Mouse (Mus musculus): ENCODE data around the gene Actg2. TPM values are rescaled to one million over a fixed set of nuclear protein-coding genes. Genes with fewer than 3 reads are reported as not detected.

The Actg2 gene
- polyA plus RNA-seq, 1 experiment from 2014 or later = 1,372 TPM

DNA sequence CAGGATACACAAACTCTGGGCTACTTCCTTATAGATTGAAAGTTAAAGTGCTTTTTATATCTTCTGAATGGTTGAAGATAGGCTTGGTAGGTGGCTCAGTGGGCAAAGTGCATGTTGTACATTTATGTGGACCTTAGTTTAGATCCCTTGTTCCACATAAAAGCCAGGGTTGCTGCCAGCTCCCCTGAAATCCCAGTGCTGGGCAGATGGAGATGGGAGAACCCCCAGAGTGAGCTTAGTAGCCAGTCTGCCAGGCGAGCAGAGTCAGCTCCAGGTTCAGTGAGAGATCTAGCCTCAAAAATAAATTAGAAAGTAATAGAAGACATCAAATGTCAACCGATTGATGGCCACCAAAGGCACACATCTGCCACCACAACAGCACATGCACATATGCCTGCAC lies 3.5 kb downstream of the Actg2 start:
- H3K4me3 ChIP-seq (ENCODE audit: low read depth, low read length) = peak overlapping the region; percentile 9; the same call in 1 of the 2 replicates

DNA sequence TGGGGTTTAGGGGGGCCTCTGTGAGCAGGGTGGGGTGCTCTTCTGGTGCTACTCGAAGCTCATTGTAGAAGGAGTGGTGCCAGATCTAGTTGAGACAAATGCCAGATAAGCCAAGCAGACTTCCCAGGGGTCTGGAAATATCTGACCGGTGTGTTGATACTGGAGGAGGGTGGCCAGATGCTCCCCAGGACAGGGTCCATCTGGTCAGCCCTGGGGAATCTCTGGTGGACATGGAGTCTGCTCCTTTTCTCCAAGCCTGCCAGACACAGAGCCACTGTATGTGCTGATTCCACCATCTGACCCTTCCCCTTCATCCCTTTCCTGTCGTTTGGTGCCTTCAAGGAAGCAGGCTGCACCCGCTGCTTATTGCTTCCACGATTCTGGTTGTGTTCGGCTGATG lies 12.9 kb downstream of the Actg2 start:
- no peak overlapping the region for H3K4me3 ChIP-seq (ENCODE audit: low read depth, low read length)
- no peaks in the 10 kb centered on the region for H3K4me1 ChIP-seq (ENCODE audit: control insufficient read depth, insufficient read depth, low read length)
- H3K27me3 ChIP-seq (ENCODE audit: control insufficient read depth, insufficient read depth, low read length) = no peaks in the 10 kb centered on the region
- no peaks in the 10 kb centered on the region for H3K9me3 ChIP-seq (ENCODE audit: control insufficient read depth, low read depth, low read length)
- no peak for ATAC-seq (ENCODE audit: insufficient number of reproducible peaks, insufficient read depth, low FRiP score, low read depth)
- H3K4me2 ChIP-seq (replicated peaks; ENCODE audit: low read depth, low read length) = no peak overlapping the region
- no peaks in the 10 kb centered on the region for H3K36me3 ChIP-seq (ENCODE audit: control insufficient read depth, insufficient read depth, low read length)
- H3K9ac ChIP-seq (replicated peaks; ENCODE audit: low read depth, low read length) = no peak overlapping the region
- 26% methylated on average over 6 of the region's 6 CpGs for WGBS
- H3K27ac ChIP-seq (ENCODE audit: low read length) = no peak overlapping the region

More for the DNA sequence above, 3.5 kb downstream of the Actg2 start:
- no peaks in the 10 kb centered on the region for H3K27me3 ChIP-seq (ENCODE audit: control insufficient read depth, insufficient read depth, low read length)
- no peaks in the 10 kb centered on the region; the same call in 1 of the 2 replicates for H3K4me1 ChIP-seq (ENCODE audit: control insufficient read depth, insufficient read depth, low read length)
- H3K4me2 ChIP-seq (replicated peaks; ENCODE audit: low read depth, low read length) = peak overlapping the region; percentile 26; the same call in 1 of the 2 replicates
- no peak overlapping the region for H3K9ac ChIP-seq (replicated peaks; ENCODE audit: low read depth, low read length)
- 69% methylated on average over 2 of the region's 2 CpGs for WGBS
- no peaks in the 10 kb centered on the region for H3K9me3 ChIP-seq (ENCODE audit: control insufficient read depth, low read depth, low read length)
- no peak for ATAC-seq (ENCODE audit: insufficient number of reproducible peaks, insufficient read depth, low FRiP score, low read depth)
- no peak overlapping the region for H3K27ac ChIP-seq (ENCODE audit: low read length)
- no peaks in the 10 kb centered on the region for H3K36me3 ChIP-seq (ENCODE audit: control insufficient read depth, insufficient read depth, low read length)

DNA sequence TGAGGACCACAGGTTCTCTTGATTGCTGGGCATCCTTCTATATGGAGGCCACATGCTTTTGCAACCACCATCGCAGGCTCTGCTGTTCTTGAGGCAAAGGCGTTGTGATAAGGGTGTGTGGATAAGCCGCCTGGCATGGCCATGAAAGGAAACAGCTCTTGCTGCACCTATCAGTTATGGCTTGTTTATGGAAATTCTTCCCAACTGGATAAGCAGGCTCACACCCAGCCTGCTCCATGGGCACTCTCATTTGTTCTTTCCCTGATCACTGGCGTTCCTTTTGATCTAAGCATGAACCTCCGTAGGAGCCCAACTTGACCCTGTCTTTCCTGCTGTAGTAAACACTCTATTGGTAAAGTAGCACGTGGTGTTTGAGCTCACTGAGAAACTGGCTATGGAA lies 14.3 kb downstream of the Actg2 start:
- Histone ChIP-seq H3K4me1 (ENCODE audit: control insufficient read depth, insufficient read depth, low read length) (no peaks in the 10 kb centered on the region), H3K36me3 (ENCODE audit: control insufficient read depth, insufficient read depth, low read length) (no peaks in the 10 kb centered on the region), H3K9me3 (ENCODE audit: control insufficient read depth, low read depth, low read length) (no peaks in the 10 kb centered on the region), H3K27ac (ENCODE audit: low read length) (no peak overlapping the region), H3K4me2 (replicated peaks; ENCODE audit: low read depth, low read length) (no peak overlapping the region), H3K4me3 (ENCODE audit: low read depth, low read length) (no peak overlapping the region), H3K27me3 (ENCODE audit: control insufficient read depth, insufficient read depth, low read length) (no peaks in the 10 kb centered on the region), H3K9ac (replicated peaks; ENCODE audit: low read depth, low read length) (no peak overlapping the region)
- 57% methylated on average over 6 of the region's 6 CpGs for WGBS
- no peak for ATAC-seq (ENCODE audit: insufficient number of reproducible peaks, insufficient read depth, low FRiP score, low read depth)

- H3K27ac ChIP-seq (ENCODE audit: low read length) = no peak overlapping the region
- H3K27me3 ChIP-seq (ENCODE audit: control insufficient read depth, insufficient read depth, low read length) = no peaks in the 10 kb centered on the region
- H3K9ac ChIP-seq (replicated peaks; ENCODE audit: low read depth, low read length) = no peak overlapping the region
- no peak overlapping the region for H3K4me2 ChIP-seq (replicated peaks; ENCODE audit: low read depth, low read length)
- WGBS = 80% methylated on average over 3 of the region's 3 CpGs
- no peaks in the 10 kb centered on the region for H3K4me1 ChIP-seq (ENCODE audit: control insufficient read depth, insufficient read depth, low read length)
- ATAC-seq (ENCODE audit: insufficient number of reproducible peaks, insufficient read depth, low FRiP score, low read depth) = no peak
- no peaks in the 10 kb centered on the region for H3K9me3 ChIP-seq (ENCODE audit: control insufficient read depth, low read depth, low read length)
- H3K4me3 ChIP-seq (ENCODE audit: low read depth, low read length) = no peak overlapping the region
- H3K36me3 ChIP-seq (ENCODE audit: control insufficient read depth, insufficient read depth, low read length) = no peaks in the 10 kb centered on the region
Observed at GRCm38 (mm10) chr6:83518637-83519036, 17.4 kb downstream of the Actg2 start.

- WGBS = 75% methylated on average over 3 of the region's 3 CpGs
- no peaks in the 10 kb centered on the region for H3K36me3 ChIP-seq (ENCODE audit: control insufficient read depth, insufficient read depth, low read length)
- H3K9ac ChIP-seq (replicated peaks; ENCODE audit: low read depth, low read length) = no peak overlapping the region
- no peaks in the 10 kb centered on the region for H3K9me3 ChIP-seq (ENCODE audit: control insufficient read depth, low read depth, low read length)
- no peaks in the 10 kb centered on the region for H3K4me1 ChIP-seq (ENCODE audit: control insufficient read depth, insufficient read depth, low read length)
- H3K27me3 ChIP-seq (ENCODE audit: control insufficient read depth, insufficient read depth, low read length) = no peaks in the 10 kb centered on the region
- no peak overlapping the region for H3K4me2 ChIP-seq (replicated peaks; ENCODE audit: low read depth, low read length)
- no peak overlapping the region for H3K27ac ChIP-seq (ENCODE audit: low read length)
- no peak overlapping the region for H3K4me3 ChIP-seq (ENCODE audit: low read depth, low read length)
- no peak for ATAC-seq (ENCODE audit: insufficient number of reproducible peaks, insufficient read depth, low FRiP score, low read depth)
Observed at GRCm38 (mm10) chr6:83515172-83515571, 20.9 kb downstream of the Actg2 start.

- peak; percentile 20; the same call in 1 of the 2 replicates for ATAC-seq (ENCODE audit: insufficient number of reproducible peaks, insufficient read depth, low FRiP score, low read depth)
- Histone ChIP-seq H3K27ac (ENCODE audit: low read length) (no peak overlapping the region), H3K4me3 (ENCODE audit: low read depth, low read length) (no peak overlapping the region), H3K9me3 (ENCODE audit: control insufficient read depth, low read depth, low read length) (no peaks in the 10 kb centered on the region), H3K9ac (replicated peaks; ENCODE audit: low read depth, low read length) (0 out of 2 replicates have a peak overlapping the region, but pooled peaks have one; percentile 14), H3K36me3 (ENCODE audit: control insufficient read depth, insufficient read depth, low read length) (no peaks in the 10 kb centered on the region), H3K27me3 (ENCODE audit: control insufficient read depth, insufficient read depth, low read length) (no peaks in the 10 kb centered on the region), H3K4me1 (ENCODE audit: control insufficient read depth, insufficient read depth, low read length) (no peaks in the 10 kb centered on the region), H3K4me2 (replicated peaks; ENCODE audit: low read depth, low read length) (no peak overlapping the region)
- WGBS = 40% methylated on average over 1 of the region's 1 CpGs
Observed at GRCm38 (mm10) chr6:83512495-83512894, 23.6 kb downstream of the Actg2 start.

DNA sequence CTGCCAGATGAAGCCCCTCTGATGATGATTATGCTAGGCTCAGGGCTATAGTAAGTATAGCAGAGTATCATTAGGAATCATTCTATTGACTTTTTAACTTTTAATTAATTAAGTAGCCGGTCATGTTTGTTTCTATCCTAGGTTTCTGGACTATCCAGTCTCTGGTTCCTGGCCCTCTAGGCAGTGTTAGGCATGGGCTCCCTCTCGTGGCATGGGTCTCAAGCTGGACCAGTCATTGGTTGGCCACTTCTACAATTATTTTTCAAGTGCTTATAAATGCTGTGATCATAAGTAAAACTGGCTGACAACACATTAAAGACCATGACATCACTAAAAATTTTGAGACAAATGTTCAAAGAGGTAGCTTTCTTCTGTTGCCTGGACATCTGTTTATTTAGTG lies 25.9 kb downstream of the Actg2 start:
- Histone ChIP-seq H3K27ac (ENCODE audit: low read length) (no peak overlapping the region), H3K9me3 (ENCODE audit: control insufficient read depth, low read depth, low read length) (no peaks in the 10 kb centered on the region), H3K27me3 (ENCODE audit: control insufficient read depth, insufficient read depth, low read length) (no peaks in the 10 kb centered on the region), H3K9ac (replicated peaks; ENCODE audit: low read depth, low read length) (no peak overlapping the region), H3K36me3 (ENCODE audit: control insufficient read depth, insufficient read depth, low read length) (no peaks in the 10 kb centered on the region), H3K4me3 (ENCODE audit: low read depth, low read length) (no peak overlapping the region), H3K4me2 (replicated peaks; ENCODE audit: low read depth, low read length) (no peak overlapping the region), H3K4me1 (ENCODE audit: control insufficient read depth, insufficient read depth, low read length) (0 out of 2 replicates have a peak, but pooled peaks cover 5% of the 10 kb centered on the region)
- WGBS = 56% methylated on average over 2 of the region's 2 CpGs
- no peak for ATAC-seq (ENCODE audit: insufficient number of reproducible peaks, insufficient read depth, low FRiP score, low read depth)

DNA sequence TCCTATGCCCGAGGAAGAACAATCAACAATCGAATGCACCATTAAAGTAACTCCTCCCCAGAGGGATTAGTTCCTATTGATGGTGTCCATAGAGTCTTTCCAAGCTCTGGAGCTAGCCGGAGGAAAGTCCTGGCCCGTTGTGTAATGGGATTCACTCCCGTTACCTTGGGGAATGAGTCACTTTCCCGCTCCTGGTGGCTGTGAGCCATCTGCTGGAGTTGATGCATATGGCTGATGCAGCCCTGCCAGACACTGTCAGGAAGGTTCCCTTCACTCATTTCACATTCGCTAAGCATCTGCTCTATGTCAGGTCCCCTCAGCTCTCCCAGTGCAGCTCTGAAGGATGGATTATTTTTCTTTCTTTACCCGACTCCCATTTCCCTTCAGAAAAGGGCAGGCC lies 26.6 kb downstream of the Actg2 start:
- WGBS = 41% methylated on average over 8 of the region's 8 CpGs
- no peak overlapping the region for H3K9ac ChIP-seq (replicated peaks; ENCODE audit: low read depth, low read length)
- no peaks in the 10 kb centered on the region for H3K36me3 ChIP-seq (ENCODE audit: control insufficient read depth, insufficient read depth, low read length)
- H3K4me1 ChIP-seq (ENCODE audit: control insufficient read depth, insufficient read depth, low read length) = 0 out of 2 replicates have a peak, but pooled peaks cover 7% of the 10 kb centered on the region
- no peak overlapping the region for H3K27ac ChIP-seq (ENCODE audit: low read length)
- no peak for ATAC-seq (ENCODE audit: insufficient number of reproducible peaks, insufficient read depth, low FRiP score, low read depth)
- H3K9me3 ChIP-seq (ENCODE audit: control insufficient read depth, low read depth, low read length) = no peaks in the 10 kb centered on the region
- no peaks in the 10 kb centered on the region for H3K27me3 ChIP-seq (ENCODE audit: control insufficient read depth, insufficient read depth, low read length)
- no peak overlapping the region for H3K4me3 ChIP-seq (ENCODE audit: low read depth, low read length)
- H3K4me2 ChIP-seq (replicated peaks; ENCODE audit: low read depth, low read length) = no peak overlapping the region

GRCm38 (mm10) chr6:83507168-83507546 lies 28.9 kb downstream of the Actg2 start:
- H3K4me3 ChIP-seq (ENCODE audit: low read depth, low read length) = peak overlapping the region; percentile 67
- H3K4me1 ChIP-seq (ENCODE audit: control insufficient read depth, insufficient read depth, low read length) = 0 out of 2 replicates have a peak, but pooled peaks cover 7% of the 10 kb centered on the region
- WGBS = 22% methylated on average over 6 of the region's 6 CpGs
- ATAC-seq (ENCODE audit: insufficient number of reproducible peaks, insufficient read depth, low FRiP score, low read depth) = 0 out of 2 replicates have a peak, but pooled peaks have one; percentile 12
- H3K27me3 ChIP-seq (ENCODE audit: control insufficient read depth, insufficient read depth, low read length) = no peaks in the 10 kb centered on the region
- peak overlapping the region; percentile 26 for H3K9ac ChIP-seq (replicated peaks; ENCODE audit: low read depth, low read length)
- H3K4me2 ChIP-seq (replicated peaks; ENCODE audit: low read depth, low read length) = peak overlapping the region; percentile 50
- peaks cover 6% of the 10 kb centered on the region; the same call in 1 of the 2 replicates for H3K36me3 ChIP-seq (ENCODE audit: control insufficient read depth, insufficient read depth, low read length)
- H3K27ac ChIP-seq (ENCODE audit: low read length) = peak overlapping the region; percentile 94; the same call in 1 of the 2 replicates
- H3K9me3 ChIP-seq (ENCODE audit: control insufficient read depth, low read depth, low read length) = no peaks in the 10 kb centered on the region
